Mouse (Mus musculus) neural tube, embryonic 13.5 days (tissue): Measurements from ENCODE around the gene Acbd3. TPM values are rescaled to one million over a fixed set of nuclear protein-coding genes. Genes with fewer than 3 reads are reported as not detected.
A peak's percentile ranks its signal among the peaks of the same experiment; 100 is the strongest.

Experiments
- ATAC-seq: fragments of 200-750 bp; cut with Nextera tagmentation; 2 replicates; pipeline ENCODE4 v1.8.0; 2017; ENCODE audit warnings: low read depth, mild to moderate bottlenecking, moderate TSS enrichment, moderate library complexity
- H3K27ac ChIP-seq: fragments of 300-500 bp; sonication (generic); replicated peaks from 2 replicates; pipeline ENCODE4 v1.5.1; 2015; ENCODE audit warnings: moderate library complexity, mild to moderate bottlenecking, inconsistent platforms
- H3K27me3 ChIP-seq: fragments of 300-500 bp; sonication (generic); 2 replicates; pipeline ENCODE4 v1.6.1; 2015; ENCODE audit warnings: mild to moderate bottlenecking, inconsistent platforms
- H3K36me3 ChIP-seq: fragments of 300-500 bp; sonication (generic); 2 replicates; pipeline ENCODE4 v1.6.1; 2015; ENCODE audit warnings: mild to moderate bottlenecking, inconsistent platforms
- H3K4me1 ChIP-seq: fragments of 300-500 bp; sonication (generic); replicated peaks from 2 replicates; pipeline ENCODE4 v1.6.1; 2015; ENCODE audit warnings: inconsistent platforms
- H3K4me2 ChIP-seq: fragments of 300-500 bp; sonication (generic); 2 replicates; pipeline ENCODE4 v1.6.1; 2015; ENCODE audit warnings: inconsistent platforms, mild to moderate bottlenecking, moderate library complexity
- H3K4me3 ChIP-seq: fragments of 300-500 bp; sonication (generic); 2 replicates; pipeline ENCODE4 v1.5.1; 2015; ENCODE audit warnings: mild to moderate bottlenecking, inconsistent platforms
- H3K9ac ChIP-seq: fragments of 300-500 bp; sonication (generic); 2 replicates; pipeline ENCODE4 v1.6.1; 2015; ENCODE audit warnings: moderate library complexity, mild to moderate bottlenecking, inconsistent platforms
- H3K9me3 ChIP-seq: fragments of 300-500 bp; sonication (generic); 2 replicates; pipeline ENCODE4 v1.6.1; 2016; ENCODE audit warnings: inconsistent platforms
- WGBS: fragments of 180-500 bp; shearing (Covaris S2); methylation state at CpG from one replicate; pipeline ENCODE4 v1.1.7; 2015; 5-methylcytosine and 5-hydroxymethylcytosine counted together
- polyA plus RNA-seq: library from polyadenylated mRNA; unstranded; fragments of >200 nt; fragmentation: Nextera tagmentation; extraction: Ambion mirVana; gene quantifications from 2 replicates; pipeline ENCODE4 v1.2.1, GENCODE M21; 2015

Acbd3 gene
- polyA plus RNA-seq, 1 experiment from 2014 or later: 25.6 TPM

- H3K4me1 ChIP-seq: peaks cover 13% of the 10 kb centered on the region
- 0 out of 2 replicates have a peak, but pooled peaks cover 4% of the 10 kb centered on the region for H3K9me3 ChIP-seq
- no peak overlapping the region for H3K27ac ChIP-seq
- no peak overlapping the region for H3K9ac ChIP-seq
- WGBS: 89% methylated on average over 4 of the region's 4 CpGs
- ATAC-seq: no peak
- H3K4me2 ChIP-seq: no peak overlapping the region
- H3K36me3 ChIP-seq: no peaks in the 10 kb centered on the region
- no peak overlapping the region for H3K4me3 ChIP-seq
- no peaks in the 10 kb centered on the region for H3K27me3 ChIP-seq
Observed at GRCm38 (mm10) chr1:180792814-180793213, 67.0 kb downstream of the Acbd3 start.

- peak; percentile 53 for ATAC-seq
- Histone ChIP-seq H3K9me3 (no peaks in the 10 kb centered on the region), H3K4me2 (peak overlapping the region; percentile 74), H3K27ac (no peak overlapping the region), H3K27me3 (no peaks in the 10 kb centered on the region), H3K9ac (peak overlapping the region; percentile 63), H3K4me1 (peaks cover 13% of the 10 kb centered on the region), H3K4me3 (peak overlapping the region; percentile 38), H3K36me3 (no peaks in the 10 kb centered on the region)
- WGBS: 10% methylated on average over 18 of the region's 18 CpGs
Observed at GRCm38 (mm10) chr1:180793445-180794117, 67.7 kb downstream of the Acbd3 start.

- H3K9ac ChIP-seq: peak overlapping the region; percentile 63
- WGBS: 1% methylated on average over 21 of the region's 21 CpGs
- no peaks in the 10 kb centered on the region for H3K36me3 ChIP-seq
- no peak overlapping the region for H3K27ac ChIP-seq
- H3K4me3 ChIP-seq: peak overlapping the region; percentile 38
- no peaks in the 10 kb centered on the region for H3K9me3 ChIP-seq
- H3K27me3 ChIP-seq: no peaks in the 10 kb centered on the region
- peak; percentile 76; the same call in 1 of the 2 replicates for ATAC-seq
- peaks cover 13% of the 10 kb centered on the region for H3K4me1 ChIP-seq
- H3K4me2 ChIP-seq: peak overlapping the region; percentile 74
Observed at GRCm38 (mm10) chr1:180794170-180794569, 68.3 kb downstream of the Acbd3 start.

GRCm38 (mm10) chr1:180798660-180799059 lies 72.8 kb downstream of the Acbd3 start:
- Histone ChIP-seq H3K36me3 (peaks cover 33% of the 10 kb centered on the region), H3K4me2 (no peak overlapping the region), H3K4me1 (peaks cover 10% of the 10 kb centered on the region), H3K4me3 (no peak overlapping the region), H3K9ac (no peak overlapping the region), H3K27me3 (no peaks in the 10 kb centered on the region), H3K27ac (no peak overlapping the region), H3K9me3 (no peaks in the 10 kb centered on the region)
- no peak for ATAC-seq
- 92% methylated on average over 5 of the region's 5 CpGs for WGBS

GRCm38 (mm10) chr1:180799253-180799652 lies 73.4 kb downstream of the Acbd3 start:
- no peak for ATAC-seq
- Histone ChIP-seq H3K9ac (no peak overlapping the region), H3K4me2 (no peak overlapping the region), H3K36me3 (peaks cover 39% of the 10 kb centered on the region), H3K27ac (no peak overlapping the region), H3K27me3 (no peaks in the 10 kb centered on the region), H3K9me3 (no peaks in the 10 kb centered on the region), H3K4me3 (no peak overlapping the region), H3K4me1 (peaks cover 4% of the 10 kb centered on the region)
- WGBS: 89% methylated on average over 5 of the region's 5 CpGs

GRCm38 (mm10) chr1:180800022-180800421 lies 74.2 kb downstream of the Acbd3 start:
- Histone ChIP-seq H3K27me3 (no peaks in the 10 kb centered on the region), H3K27ac (no peak overlapping the region), H3K4me2 (no peak overlapping the region), H3K4me3 (no peak overlapping the region), H3K36me3 (peaks cover 47% of the 10 kb centered on the region), H3K9me3 (no peaks in the 10 kb centered on the region), H3K4me1 (no peaks in the 10 kb centered on the region), H3K9ac (no peak overlapping the region)
- 94% methylated on average over 5 of the region's 5 CpGs for WGBS
- ATAC-seq: no peak

GRCm38 (mm10) chr1:180800814-180801213 lies 75.0 kb downstream of the Acbd3 start:
- Histone ChIP-seq H3K4me1 (peaks cover 8% of the 10 kb centered on the region; the same call in 1 of the 2 replicates), H3K36me3 (peaks cover 55% of the 10 kb centered on the region), H3K27me3 (no peaks in the 10 kb centered on the region), H3K9me3 (no peaks in the 10 kb centered on the region), H3K4me3 (no peak overlapping the region), H3K9ac (no peak overlapping the region), H3K4me2 (no peak overlapping the region), H3K27ac (no peak overlapping the region)
- ATAC-seq: no peak
- WGBS: 65% methylated on average over 2 of the region's 2 CpGs

- Histone ChIP-seq H3K9ac (no peak overlapping the region), H3K4me1 (peaks cover 13% of the 10 kb centered on the region), H3K27ac (no peak overlapping the region), H3K4me2 (no peak overlapping the region), H3K27me3 (no peaks in the 10 kb centered on the region), H3K36me3 (peaks cover 62% of the 10 kb centered on the region), H3K4me3 (no peak overlapping the region), H3K9me3 (no peaks in the 10 kb centered on the region)
- no peak for ATAC-seq
- 75% methylated on average over 3 of the region's 3 CpGs for WGBS
Observed at GRCm38 (mm10) chr1:180801466-180801994, 75.7 kb downstream of the Acbd3 start.

Other genes with a start within 250 kb of the Acbd3 start
- 5.5 and 5.6 TPM in 2 replicates for gene Stum, start 242.5 kb upstream of the Acbd3 start, polyA plus RNA-seq
- gene Parp1, start 157.1 kb upstream of the Acbd3 start, polyA plus RNA-seq: 114 TPM in 2 replicates
- gene Lin9, start 84.9 kb upstream of the Acbd3 start, polyA plus RNA-seq: 11.7 and 13.5 TPM in 2 replicates
- gene Mixl1, start 29.0 kb upstream of the Acbd3 start, polyA plus RNA-seq: not detected in 2 replicates
- 3,608 and 3,867 TPM in 2 replicates for gene H3f3a, start 87.9 kb downstream of the Acbd3 start, polyA plus RNA-seq
- gene Sde2, start 125.1 kb downstream of the Acbd3 start, polyA plus RNA-seq: 25.7 and 33.7 TPM in 2 replicates
- 0.15 TPM in 1 of 2 replicates, not detected in the other for gene Lefty2, start 167.1 kb downstream of the Acbd3 start, polyA plus RNA-seq
- gene Pycr2, start 178.2 kb downstream of the Acbd3 start, polyA plus RNA-seq: 72.2 and 73.4 TPM in 2 replicates
- 0.49 TPM in 1 of 2 replicates, not detected in the other for gene Lefty1, start 209.0 kb downstream of the Acbd3 start, polyA plus RNA-seq
- 2.0 and 3.2 TPM in 2 replicates for gene Tmem63a, start 216.3 kb downstream of the Acbd3 start, polyA plus RNA-seq